Comparison of ENCODE assay signal across 7 mouse cellular contexts in genomic region chr12:30910860-30911259, GRCm38 (mm10). TPM values are rescaled to one million over a fixed set of nuclear protein-coding genes. Genes with fewer than 3 reads are reported as not detected.
DNase-seq lines count a peak whose midpoint lies in the region; ATAC-seq lines count a peak whose summit lies in the region.

No protein-coding gene starts in this region.

- ATAC-seq in megakaryocyte, adult 5-6 weeks (ENCODE audit: poor library complexity, severe bottlenecking): no peak
- no peak for ATAC-seq in hindbrain, embryonic 11.5 days (ENCODE audit: low FRiP score)
- no peak for ATAC-seq in midbrain, embryonic 11.5 days (ENCODE audit: low FRiP score)

- H3K27ac ChIP-seq in embryonic facial prominence, embryonic 10.5 days (replicated peaks): peak overlapping the region; percentile 91
- H3K27ac ChIP-seq in hindbrain, embryonic 11.5 days (ENCODE audit: low read depth, low read length): no peak overlapping the region
- no peak overlapping the region for H3K27ac ChIP-seq in midbrain, embryonic 11.5 days (ENCODE audit: low read depth, low read length)

- H3K36me3 ChIP-seq in megakaryocyte, embryonic 14.5 days (replicated peaks; ENCODE audit: low read length): peaks cover 9% of the 10 kb centered on the region
- H3K36me3 ChIP-seq in embryonic facial prominence, embryonic 10.5 days (replicated peaks): peaks cover under 1% of the 10 kb centered on the region; the same call in 1 of the 2 replicates
- no peaks in the 10 kb centered on the region for H3K36me3 ChIP-seq in hindbrain, embryonic 11.5 days (ENCODE audit: control insufficient read depth, insufficient read depth, low read length)
- H3K36me3 ChIP-seq in midbrain, embryonic 11.5 days (ENCODE audit: control insufficient read depth, insufficient read depth, low read length): no peaks in the 10 kb centered on the region

- peak overlapping the region; percentile 45 for H3K4me2 ChIP-seq in hindbrain, embryonic 11.5 days (replicated peaks; ENCODE audit: low read depth, low read length)
- H3K4me2 ChIP-seq in midbrain, embryonic 11.5 days: peak overlapping the region; percentile 75

- H3K9me3 ChIP-seq in megakaryocyte, embryonic 14.5 days: no peaks in the 10 kb centered on the region
- H3K9me3 ChIP-seq in embryonic facial prominence, embryonic 10.5 days: 0 out of 2 replicates have a peak, but pooled peaks cover 2% of the 10 kb centered on the region
- H3K9me3 ChIP-seq in hindbrain, embryonic 11.5 days (ENCODE audit: control insufficient read depth, low read length): no peaks in the 10 kb centered on the region
- no peaks in the 10 kb centered on the region for H3K9me3 ChIP-seq in midbrain, embryonic 11.5 days (ENCODE audit: control insufficient read depth, low read length)

- H3K27me3 ChIP-seq in megakaryocyte, embryonic 14.5 days (replicated peaks): peaks cover 15% of the 10 kb centered on the region
- H3K27me3 ChIP-seq in embryonic facial prominence, embryonic 10.5 days (replicated peaks; ENCODE audit: low read depth, poor library complexity, severe bottlenecking): no peaks in the 10 kb centered on the region
- no peaks in the 10 kb centered on the region for H3K27me3 ChIP-seq in hindbrain, embryonic 11.5 days (ENCODE audit: control insufficient read depth, insufficient read depth, low read length)
- H3K27me3 ChIP-seq in midbrain, embryonic 11.5 days (ENCODE audit: control insufficient read depth, insufficient read depth, low read length): no peaks in the 10 kb centered on the region

- 20% methylated on average over 8 of the region's 8 CpGs for WGBS in embryonic facial prominence, embryonic 10.5 days
- WGBS in hindbrain, embryonic 11.5 days: 13% methylated on average over 8 of the region's 8 CpGs
- 19% methylated on average over 8 of the region's 8 CpGs for WGBS in midbrain, embryonic 11.5 days

- H3K9ac ChIP-seq in hindbrain, embryonic 11.5 days (ENCODE audit: low read depth, low read length): peak overlapping the region; percentile 84
- H3K9ac ChIP-seq in midbrain, embryonic 11.5 days (ENCODE audit: low read length): peak overlapping the region; percentile 86

- no peak for DNase-seq in embryonic facial prominence, embryonic 10.5 days (ENCODE audit: low spot score)
- peak; percentile 17 for DNase-seq in hindbrain, embryonic 11.5 days (ENCODE audit: low spot score)
- DNase-seq in midbrain, embryonic 11.5 days (ENCODE audit: low spot score, missing footprints): peak; percentile 85
- no peak for DNase-seq in right cerebral cortex, postnatal 25 days
- no peak for DNase-seq in layer of hippocampus, postnatal 14 days (ENCODE audit: low spot score in 2 of 2)

- H3K4me3 ChIP-seq in megakaryocyte, embryonic 14.5 days (replicated peaks): peak overlapping the region; percentile 97
- H3K4me3 ChIP-seq in embryonic facial prominence, embryonic 10.5 days: peak overlapping the region; percentile 83
- H3K4me3 ChIP-seq in hindbrain, embryonic 11.5 days (ENCODE audit: low read depth, low read length): peak overlapping the region; percentile 72
- H3K4me3 ChIP-seq in midbrain, embryonic 11.5 days (ENCODE audit: low read depth, low read length): peak overlapping the region; percentile 49

- peaks cover 34% of the 10 kb centered on the region for H3K4me1 ChIP-seq in megakaryocyte, embryonic 14.5 days
- H3K4me1 ChIP-seq in embryonic facial prominence, embryonic 10.5 days: peaks cover 18% of the 10 kb centered on the region
- H3K4me1 ChIP-seq in hindbrain, embryonic 11.5 days (replicated peaks; ENCODE audit: control insufficient read depth, insufficient read depth, low read length): no peaks in the 10 kb centered on the region; the same call in 1 of the 2 replicates
- H3K4me1 ChIP-seq in midbrain, embryonic 11.5 days (ENCODE audit: control insufficient read depth, insufficient read depth, low read length): peaks cover 6% of the 10 kb centered on the region; the same call in 1 of the 2 replicates

RNA-seq across cellular contexts. Expression of gene Acp1, which starts 0.5 kb away (rescaled TPM):
- polyA plus RNA-seq in megakaryocyte, embryonic 14.5 days (2012; ENCODE audit: insufficient read depth, low replicate concordance): 1.1 TPM in 1 of 2 replicates, not detected in the other
- total RNA-seq in megakaryocyte, adult 5-6 weeks (2015): 35.4 and 46.0 TPM in 2 replicates
- 48.1 and 53.3 TPM in 2 replicates for total RNA-seq in megakaryocyte, adult 5-6 weeks (2017)
- 237 and 238 TPM in 2 replicates for polyA plus RNA-seq in embryonic facial prominence, embryonic 10.5 days (2016; fragmentation: Nextera tagmentation; extraction: Ambion mirVana)
- polyA plus RNA-seq in hindbrain, embryonic 11.5 days (2014; fragmentation: Nextera tagmentation; extraction: Ambion mirVana): 166 and 189 TPM in 2 replicates
- 203 and 222 TPM in 2 replicates for polyA plus RNA-seq in midbrain, embryonic 11.5 days (2014; fragmentation: Nextera tagmentation; extraction: Ambion mirVana)
- total RNA-seq in layer of hippocampus, postnatal 14 days (2021): 10 to 100 TPM; 55.8 to 64.1 TPM

RNA-seq across cellular contexts. Expression of gene Sh3yl1, which starts 0.6 kb away (rescaled TPM):
- polyA plus RNA-seq in megakaryocyte, embryonic 14.5 days (2012; ENCODE audit: insufficient read depth, low replicate concordance): not detected in 2 replicates
- total RNA-seq in megakaryocyte, adult 5-6 weeks (2015): 1.4 and 1.8 TPM in 2 replicates
- total RNA-seq in megakaryocyte, adult 5-6 weeks (2017): 0.24 and 0.84 TPM in 2 replicates
- polyA plus RNA-seq in embryonic facial prominence, embryonic 10.5 days (2016; fragmentation: Nextera tagmentation; extraction: Ambion mirVana): 17.7 and 18.4 TPM in 2 replicates
- 26.9 and 29.1 TPM in 2 replicates for polyA plus RNA-seq in hindbrain, embryonic 11.5 days (2014; fragmentation: Nextera tagmentation; extraction: Ambion mirVana)
- 21.5 and 21.8 TPM in 2 replicates for polyA plus RNA-seq in midbrain, embryonic 11.5 days (2014; fragmentation: Nextera tagmentation; extraction: Ambion mirVana)
- total RNA-seq in layer of hippocampus, postnatal 14 days (2021): 10 to 100 TPM; 15.1 to 17.0 TPM

RNA-seq across cellular contexts. Expression of gene Alkal2, which starts 26.7 kb away (rescaled TPM):
- not detected in 2 replicates for polyA plus RNA-seq in megakaryocyte, embryonic 14.5 days (2012; ENCODE audit: insufficient read depth, low replicate concordance)
- total RNA-seq in megakaryocyte, adult 5-6 weeks (2015): not detected in 2 replicates
- not detected in 2 replicates for total RNA-seq in megakaryocyte, adult 5-6 weeks (2017)
- polyA plus RNA-seq in embryonic facial prominence, embryonic 10.5 days (2016; fragmentation: Nextera tagmentation; extraction: Ambion mirVana): 4.1 and 8.7 TPM in 2 replicates
- 0.51 and 0.54 TPM in 2 replicates for polyA plus RNA-seq in hindbrain, embryonic 11.5 days (2014; fragmentation: Nextera tagmentation; extraction: Ambion mirVana)
- polyA plus RNA-seq in midbrain, embryonic 11.5 days (2014; fragmentation: Nextera tagmentation; extraction: Ambion mirVana): 0.15 and 0.26 TPM in 2 replicates
- total RNA-seq in layer of hippocampus, postnatal 14 days (2021): 1 to 10 TPM; 2.8 to 6.3 TPM

Comparison
In these comparisons a context has a peak if more than half of its experiments do, and no peak if none do; other contexts are left out.
1. DNase-seq: peak in hindbrain, embryonic 11.5 days (single experiment) and midbrain, embryonic 11.5 days (single experiment); none in embryonic facial prominence, embryonic 10.5 days (single experiment), right cerebral cortex, postnatal 25 days (single experiment) and layer of hippocampus, postnatal 14 days (0 of 2).
2. RNA of gene Acp1, which starts 0.5 kb away (polyA plus RNA-seq): 237 to 238 TPM in embryonic facial prominence, embryonic 10.5 days, 203 to 222 TPM in midbrain, embryonic 11.5 days and 166 to 189 TPM in hindbrain, embryonic 11.5 days; 1.1 TPM in megakaryocyte, embryonic 14.5 days; every median in the first group is over 10 times any median in the second.
3. RNA of gene Sh3yl1, which starts 0.6 kb away (polyA plus RNA-seq): 26.9 to 29.1 TPM in hindbrain, embryonic 11.5 days, 21.5 to 21.8 TPM in midbrain, embryonic 11.5 days and 17.7 to 18.4 TPM in embryonic facial prominence, embryonic 10.5 days; not detected in megakaryocyte, embryonic 14.5 days; every median in the first group is over 10 times any median in the second.
4. Peak in every context shown above with its lines, with median percentiles within 50 percentile points of each other: H3K4me3 ChIP-seq.